Mouse (Mus musculus): ENCODE measurements around the gene 6030408B16Rik. TPM values are rescaled to one million over a fixed set of nuclear protein-coding genes. Genes with fewer than 3 reads are reported as not detected.

Gene 6030408B16Rik
- polyA plus RNA-seq, 1 experiment = not detected

DNA sequence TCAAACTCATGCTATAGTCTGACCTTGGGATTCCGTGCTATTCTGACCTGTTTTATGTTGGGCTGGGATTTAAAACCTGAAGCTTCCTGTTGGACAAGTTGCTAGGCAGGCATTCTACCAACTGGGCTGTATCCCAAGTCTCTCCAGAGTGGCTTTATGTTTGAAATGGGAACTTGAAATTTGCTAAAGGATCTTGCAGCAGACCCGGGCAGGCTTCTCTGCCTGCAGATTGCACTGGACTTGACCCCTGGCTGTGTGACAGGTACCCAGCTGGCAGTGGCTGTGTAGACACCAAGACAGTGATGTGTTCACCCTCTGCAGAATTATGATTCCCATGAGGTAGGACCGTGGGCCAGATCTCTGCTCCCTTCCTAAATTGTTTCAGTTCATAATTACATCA lies 1.0 kb upstream of the 6030408B16Rik start:
- TF ChIP-seq POLR2A (IDR thresholded peaks at IDR 0.05; ENCODE audit: insufficient read depth, low read depth, low read length) = no peak
- TF ChIP-seq CTCF (IDR thresholded peaks at IDR 0.05; ENCODE audit: insufficient read depth, low read depth, low read length) = no peak

DNA sequence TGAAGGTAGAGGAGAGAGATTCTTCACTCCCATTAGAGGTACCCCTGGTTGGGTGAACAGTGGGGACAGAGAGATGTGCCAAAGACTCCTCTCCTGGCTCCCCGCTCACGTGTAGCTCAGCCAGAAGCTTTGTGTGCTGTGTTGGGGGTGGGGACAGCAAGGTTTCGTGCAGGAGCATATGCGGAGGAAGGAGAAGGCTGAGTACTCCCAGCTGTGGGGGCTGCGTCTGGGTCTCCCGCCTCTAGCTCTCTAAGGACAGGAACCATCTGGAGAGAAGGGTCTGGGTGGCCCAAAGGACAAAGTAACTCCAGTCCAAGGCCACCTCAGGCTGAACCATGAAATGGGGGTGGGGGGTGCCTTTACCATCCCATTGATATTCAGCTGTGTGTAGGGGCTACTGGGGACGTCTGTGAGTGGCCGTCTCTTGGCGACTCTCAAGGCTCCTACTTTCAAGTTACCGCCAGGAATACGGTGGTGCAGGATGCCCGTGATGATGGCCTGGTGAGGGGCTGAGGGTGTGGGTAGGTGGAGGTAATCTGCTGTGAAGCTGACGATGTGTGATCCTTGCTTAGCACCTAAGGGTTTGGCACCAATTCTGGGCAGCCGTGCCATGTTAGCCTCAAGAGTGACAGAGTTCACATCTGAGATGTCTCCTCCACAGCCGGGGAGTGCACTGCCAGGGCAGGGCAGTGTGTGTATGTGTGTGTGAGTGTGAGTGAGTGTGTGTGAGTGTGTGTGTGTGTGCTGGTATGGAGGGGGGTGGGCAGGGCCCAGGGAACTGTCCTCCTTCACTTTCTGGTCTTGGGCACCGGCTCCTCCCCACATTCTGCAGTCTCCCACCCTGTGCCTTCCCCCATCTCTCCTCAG lies 1.2 kb downstream of the 6030408B16Rik start:
- Histone ChIP-seq H3K4me3 (ENCODE audit: insufficient read depth, low read depth, low read length) (no peak overlapping the region), H3K27ac (ENCODE audit: insufficient read depth, low read depth, low read length) (no peak overlapping the region), H3K4me1 (ENCODE audit: control insufficient read depth, insufficient read depth, low read length) (peaks cover 14% of the 10 kb centered on the region)
- 56% methylated on average over 16 of the region's 16 CpGs for WGBS
- TF ChIP-seq POLR2A (IDR thresholded peaks at IDR 0.05; ENCODE audit: insufficient read depth, low read depth, low read length) = no peak

More for the DNA sequence above, 1.0 kb upstream of the 6030408B16Rik start:
- WGBS = 64% methylated on average over 3 of the region's 3 CpGs
- Histone ChIP-seq H3K27ac (ENCODE audit: insufficient read depth, low read depth, low read length) (no peak overlapping the region), H3K4me3 (ENCODE audit: insufficient read depth, low read depth, low read length) (no peak overlapping the region), H3K4me1 (ENCODE audit: control insufficient read depth, insufficient read depth, low read length) (peaks cover 16% of the 10 kb centered on the region)

DNA sequence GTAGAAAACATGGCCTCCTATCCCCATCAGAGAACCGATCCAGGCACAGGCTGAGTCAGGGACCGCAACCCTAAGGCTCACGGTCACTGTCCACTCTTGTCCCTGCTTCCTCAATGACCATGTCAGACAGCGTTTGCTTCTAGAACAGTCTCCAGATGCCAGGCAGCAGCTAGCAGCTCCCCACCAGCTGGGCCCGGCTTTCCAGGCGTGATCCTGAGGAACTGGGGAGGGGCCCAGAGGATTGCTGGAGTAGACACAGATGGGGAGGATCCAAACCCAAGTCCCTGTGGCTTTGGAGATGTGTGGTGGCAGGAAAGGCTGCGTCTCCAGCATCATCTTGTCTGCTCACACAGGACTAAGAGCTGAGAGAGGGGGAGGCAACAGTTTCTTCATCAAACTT lies 2.1 kb downstream of the 6030408B16Rik start:
- TF ChIP-seq CTCF (IDR thresholded peaks at IDR 0.05; ENCODE audit: insufficient read depth, low read depth, low read length) = no peak
- TF ChIP-seq POLR2A (IDR thresholded peaks at IDR 0.05; ENCODE audit: insufficient read depth, low read depth, low read length) = no peak
- H3K4me3 ChIP-seq (ENCODE audit: insufficient read depth, low read depth, low read length) = no peak overlapping the region
- 75% methylated on average over 7 of the region's 7 CpGs for WGBS
- peaks cover 14% of the 10 kb centered on the region for H3K4me1 ChIP-seq (ENCODE audit: control insufficient read depth, insufficient read depth, low read length)
- no peak overlapping the region for H3K27ac ChIP-seq (ENCODE audit: insufficient read depth, low read depth, low read length)

DNA sequence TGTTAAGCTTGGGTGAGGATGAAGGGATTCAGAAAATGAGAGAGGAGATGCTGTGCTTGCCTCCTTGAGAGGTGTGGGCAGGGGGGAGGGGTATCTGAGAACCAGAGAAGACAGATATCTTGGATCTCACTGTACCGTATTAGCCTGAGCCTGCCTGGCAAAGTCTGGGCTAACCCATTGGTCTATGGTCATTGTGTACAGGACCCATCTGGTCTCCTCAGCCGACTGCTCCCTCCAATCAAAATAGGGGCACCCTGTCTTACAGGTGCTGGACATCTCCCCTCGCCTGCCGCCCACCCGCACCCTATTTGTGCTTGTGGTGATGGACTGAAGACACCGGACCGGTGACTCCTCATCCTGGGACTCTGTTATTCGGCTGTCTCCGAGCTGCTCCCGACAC lies 2.6 kb downstream of the 6030408B16Rik start:
- H3K27ac ChIP-seq (ENCODE audit: insufficient read depth, low read depth, low read length) = no peak overlapping the region
- H3K4me1 ChIP-seq (ENCODE audit: control insufficient read depth, insufficient read depth, low read length) = peaks cover 14% of the 10 kb centered on the region
- no peak for TF ChIP-seq CTCF (IDR thresholded peaks at IDR 0.05; ENCODE audit: insufficient read depth, low read depth, low read length)
- no peak for TF ChIP-seq POLR2A (IDR thresholded peaks at IDR 0.05; ENCODE audit: insufficient read depth, low read depth, low read length)
- WGBS = 94% methylated on average over 10 of the region's 10 CpGs
- no peak overlapping the region for H3K4me3 ChIP-seq (ENCODE audit: insufficient read depth, low read depth, low read length)

DNA sequence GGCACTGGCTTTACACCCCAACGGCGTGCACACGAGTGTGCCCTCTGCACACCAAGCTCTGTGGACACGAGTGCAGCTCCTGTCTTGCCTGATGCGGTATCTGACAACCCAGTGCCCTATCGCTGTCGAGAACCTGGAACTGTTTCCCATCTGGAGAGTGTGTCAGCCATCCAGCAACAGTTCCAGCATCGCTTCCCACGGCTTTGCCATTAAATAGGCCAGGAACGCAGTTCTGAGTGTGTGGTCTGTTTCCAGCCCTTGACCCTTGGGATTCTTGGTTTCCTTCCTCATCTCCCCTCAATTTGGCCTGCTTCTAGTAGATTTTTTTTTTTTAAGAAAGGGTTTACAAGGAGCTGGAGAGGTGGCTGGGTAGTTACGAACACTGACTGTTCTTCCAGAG lies 3.1 kb downstream of the 6030408B16Rik start:
- H3K27ac ChIP-seq (ENCODE audit: insufficient read depth, low read depth, low read length) = no peak overlapping the region
- H3K4me1 ChIP-seq (ENCODE audit: control insufficient read depth, insufficient read depth, low read length) = peaks cover 14% of the 10 kb centered on the region
- TF ChIP-seq CTCF (IDR thresholded peaks at IDR 0.05; ENCODE audit: insufficient read depth, low read depth, low read length) (no peak), POLR2A (IDR thresholded peaks at IDR 0.05; ENCODE audit: insufficient read depth, low read depth, low read length) (no peak)
- H3K4me3 ChIP-seq (ENCODE audit: insufficient read depth, low read depth, low read length) = no peak overlapping the region
- WGBS = 93% methylated on average over 11 of the region's 11 CpGs

DNA sequence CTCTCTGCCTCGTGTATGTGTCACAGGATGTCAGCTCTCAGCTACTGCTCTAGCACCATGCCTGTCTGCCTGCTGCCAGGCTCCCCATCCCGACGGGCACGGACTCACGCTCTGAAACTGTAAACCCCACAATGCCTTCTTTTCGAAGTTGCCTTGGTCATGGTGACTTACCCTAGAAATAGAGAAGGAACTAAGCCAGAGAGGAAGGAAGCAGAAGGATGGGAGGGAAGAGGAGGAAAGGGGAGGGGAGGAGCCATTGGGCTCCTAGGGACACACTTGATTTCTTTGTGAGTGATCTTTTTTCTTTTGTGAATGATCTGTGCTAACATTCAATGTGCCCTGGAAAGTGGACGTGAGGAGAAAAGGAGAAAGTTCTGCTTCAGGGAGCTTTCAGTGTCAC lies 5.0 kb downstream of the 6030408B16Rik start:
- 32% methylated on average over 7 of the region's 7 CpGs for WGBS
- Histone ChIP-seq H3K4me1 (ENCODE audit: control insufficient read depth, insufficient read depth, low read length) (peaks cover 13% of the 10 kb centered on the region), H3K27ac (ENCODE audit: insufficient read depth, low read depth, low read length) (no peak overlapping the region), H3K4me3 (ENCODE audit: insufficient read depth, low read depth, low read length) (no peak overlapping the region)
- TF ChIP-seq CTCF (IDR thresholded peaks at IDR 0.05; ENCODE audit: insufficient read depth, low read depth, low read length) (no peak), POLR2A (IDR thresholded peaks at IDR 0.05; ENCODE audit: insufficient read depth, low read depth, low read length) (no peak)

DNA sequence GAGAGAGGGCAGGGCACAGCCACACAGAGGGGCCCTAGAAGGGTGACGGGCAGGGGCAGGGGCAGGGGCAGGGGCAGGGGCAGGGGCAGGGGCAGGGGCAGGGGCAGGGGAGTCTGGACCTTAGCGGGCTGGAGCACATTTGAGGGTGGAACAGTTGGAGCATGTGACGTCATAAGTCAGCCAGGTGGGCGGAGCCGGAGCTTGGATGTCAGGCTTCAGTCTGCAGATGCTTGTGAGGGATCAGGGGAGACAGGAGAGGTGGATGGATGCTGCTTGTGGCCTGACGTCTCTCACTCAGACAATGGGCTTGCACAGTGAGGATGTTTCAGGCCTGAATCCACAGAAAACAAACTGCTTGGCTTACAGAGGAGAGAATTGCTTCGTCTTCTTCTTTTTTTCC lies 5.5 kb downstream of the 6030408B16Rik start:
- TF ChIP-seq CTCF (IDR thresholded peaks at IDR 0.05; ENCODE audit: insufficient read depth, low read depth, low read length) (no peak), POLR2A (IDR thresholded peaks at IDR 0.05; ENCODE audit: insufficient read depth, low read depth, low read length) (no peak)
- Histone ChIP-seq H3K4me1 (ENCODE audit: control insufficient read depth, insufficient read depth, low read length) (peaks cover 7% of the 10 kb centered on the region), H3K4me3 (ENCODE audit: insufficient read depth, low read depth, low read length) (no peak overlapping the region), H3K27ac (ENCODE audit: insufficient read depth, low read depth, low read length) (no peak overlapping the region)
- 27% methylated on average over 7 of the region's 7 CpGs for WGBS

DNA sequence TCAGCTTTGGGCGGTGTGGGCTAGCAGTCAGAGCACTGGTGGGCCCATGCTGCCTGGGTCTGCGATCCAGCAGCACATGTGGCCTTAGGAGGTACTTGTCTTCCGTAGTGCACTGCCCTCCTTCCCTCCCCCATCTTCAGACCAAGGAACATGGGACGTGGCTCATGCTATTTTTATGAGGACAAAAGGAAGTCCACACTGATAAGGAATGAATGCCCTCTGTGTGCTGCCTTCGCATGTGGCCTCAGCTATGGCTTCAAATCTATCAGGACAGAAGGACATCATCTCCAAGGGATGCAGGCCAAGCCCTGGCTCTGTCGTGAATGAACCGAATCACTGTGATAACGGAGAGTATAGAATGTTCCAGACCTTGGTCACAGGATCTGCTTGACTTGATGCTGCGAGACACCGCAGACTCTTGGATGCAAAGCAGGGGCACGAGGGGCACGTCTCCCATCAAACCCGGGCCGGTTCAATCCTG lies 6.5 kb downstream of the 6030408B16Rik start:
- TF ChIP-seq CTCF (IDR thresholded peaks at IDR 0.05; ENCODE audit: insufficient read depth, low read depth, low read length) = no peak
- TF ChIP-seq POLR2A (IDR thresholded peaks at IDR 0.05; ENCODE audit: insufficient read depth, low read depth, low read length) = no peak
- Histone ChIP-seq H3K4me3 (ENCODE audit: insufficient read depth, low read depth, low read length) (no peak overlapping the region), H3K27ac (ENCODE audit: insufficient read depth, low read depth, low read length) (no peak overlapping the region), H3K4me1 (ENCODE audit: control insufficient read depth, insufficient read depth, low read length) (no peaks in the 10 kb centered on the region)
- WGBS = 88% methylated on average over 14 of the region's 14 CpGs

DNA sequence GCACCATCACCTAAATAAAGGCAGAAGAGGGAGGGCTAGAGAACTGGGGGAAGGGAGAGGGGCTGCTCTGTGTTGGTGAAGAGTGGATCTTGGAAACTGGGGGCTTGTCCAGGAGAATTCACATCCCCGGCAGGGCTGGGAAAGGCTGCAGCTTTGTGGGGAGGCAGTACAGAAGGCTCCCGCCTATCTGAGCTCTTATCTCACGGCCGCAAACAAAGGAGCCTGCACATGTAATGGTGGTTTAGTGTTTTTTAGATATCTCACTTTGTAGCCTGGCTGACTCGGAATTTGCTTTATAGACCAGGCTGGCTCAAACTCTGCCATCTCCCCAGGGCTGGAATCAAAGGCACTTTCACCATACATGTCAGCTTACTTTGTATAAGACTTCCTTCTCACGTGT lies 7.1 kb downstream of the 6030408B16Rik start:
- WGBS = 85% methylated on average over 6 of the region's 6 CpGs
- no peaks in the 10 kb centered on the region for H3K4me1 ChIP-seq (ENCODE audit: control insufficient read depth, insufficient read depth, low read length)

More for the DNA sequence above, 7.1 kb downstream of the 6030408B16Rik start:
- H3K27ac ChIP-seq (ENCODE audit: insufficient read depth, low read depth, low read length) = no peak overlapping the region
- no peak for TF ChIP-seq CTCF (IDR thresholded peaks at IDR 0.05; ENCODE audit: insufficient read depth, low read depth, low read length)
- TF ChIP-seq POLR2A (IDR thresholded peaks at IDR 0.05; ENCODE audit: insufficient read depth, low read depth, low read length) = no peak
- H3K4me3 ChIP-seq (ENCODE audit: insufficient read depth, low read depth, low read length) = no peak overlapping the region
